Mouse (Mus musculus) spleen, adult 2 months (tissue): ENCODE results near the gene Bola1.
"Not testable (repeated sequence)": the region's sequence is repeated elsewhere in the genome, so short reads cannot be mapped to it uniquely, and the experiment has no call there.

Experiments
- CTCF ChIP-seq: fragments of 200-500 bp; IDR thresholded peaks from 2 replicates; pipeline ENCODE4 v1.5.1; 2011; ENCODE audit warnings: mild to moderate bottlenecking, inconsistent platforms; ENCODE audit not compliant: insufficient read depth, insufficient read length, insufficient replicate concordance; ENCODE audit errors: extremely low read depth
- POLR2A ChIP-seq: fragments of 200-500 bp; IDR thresholded peaks from 2 replicates; pipeline ENCODE4 v1.6.1; 2011; ENCODE audit warnings: low read depth, low read length, inconsistent platforms

GRCm38 (mm10) chr3:96268776-96269378 lies 49.4 kb upstream of the Bola1 start:
- not testable (repeated sequence) for TF ChIP-seq POLR2A, CTCF
